Mouse (Mus musculus): ENCODE measurements around the gene Ddhd1.

DNA sequence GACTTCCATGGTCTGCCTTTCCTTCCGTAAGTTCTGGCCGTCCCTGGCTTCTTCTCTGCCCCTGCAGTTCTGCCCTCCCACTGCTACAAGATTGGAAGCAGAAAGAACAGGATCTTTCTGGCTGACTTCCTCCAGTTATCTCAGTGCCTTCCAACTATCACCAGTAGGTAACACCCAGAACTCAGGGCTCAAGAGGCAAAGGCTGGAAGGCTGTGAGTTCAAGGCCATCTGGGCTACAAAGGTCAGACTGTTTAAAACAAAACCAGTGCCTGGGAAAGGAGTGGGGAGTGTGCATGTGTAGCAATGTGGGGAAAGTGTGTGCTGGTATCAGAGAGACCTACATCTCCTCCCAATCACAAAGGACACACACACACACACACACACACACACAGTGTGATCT is 42.2 kb downstream of the Ddhd1 start:
- TF ChIP-seq CTCF (IDR thresholded peaks at IDR 0.05) (no peak), EP300 (IDR thresholded peaks at IDR 0.05; ENCODE audit: insufficient read depth, low read depth, low read length) (no peak), POLR2A (IDR thresholded peaks at IDR 0.05; ENCODE audit: insufficient read depth, low read depth, low read length) (no peak)
